Mouse (Mus musculus): ENCODE results near the gene Myh2. TPM values are rescaled to one million over a fixed set of nuclear protein-coding genes. Genes with fewer than 3 reads are reported as not detected.

Myh2 gene
- total RNA-seq, 4 experiments from 2014 or later: 0.67 to 1.4 (median 0.99) TPM

DNA sequence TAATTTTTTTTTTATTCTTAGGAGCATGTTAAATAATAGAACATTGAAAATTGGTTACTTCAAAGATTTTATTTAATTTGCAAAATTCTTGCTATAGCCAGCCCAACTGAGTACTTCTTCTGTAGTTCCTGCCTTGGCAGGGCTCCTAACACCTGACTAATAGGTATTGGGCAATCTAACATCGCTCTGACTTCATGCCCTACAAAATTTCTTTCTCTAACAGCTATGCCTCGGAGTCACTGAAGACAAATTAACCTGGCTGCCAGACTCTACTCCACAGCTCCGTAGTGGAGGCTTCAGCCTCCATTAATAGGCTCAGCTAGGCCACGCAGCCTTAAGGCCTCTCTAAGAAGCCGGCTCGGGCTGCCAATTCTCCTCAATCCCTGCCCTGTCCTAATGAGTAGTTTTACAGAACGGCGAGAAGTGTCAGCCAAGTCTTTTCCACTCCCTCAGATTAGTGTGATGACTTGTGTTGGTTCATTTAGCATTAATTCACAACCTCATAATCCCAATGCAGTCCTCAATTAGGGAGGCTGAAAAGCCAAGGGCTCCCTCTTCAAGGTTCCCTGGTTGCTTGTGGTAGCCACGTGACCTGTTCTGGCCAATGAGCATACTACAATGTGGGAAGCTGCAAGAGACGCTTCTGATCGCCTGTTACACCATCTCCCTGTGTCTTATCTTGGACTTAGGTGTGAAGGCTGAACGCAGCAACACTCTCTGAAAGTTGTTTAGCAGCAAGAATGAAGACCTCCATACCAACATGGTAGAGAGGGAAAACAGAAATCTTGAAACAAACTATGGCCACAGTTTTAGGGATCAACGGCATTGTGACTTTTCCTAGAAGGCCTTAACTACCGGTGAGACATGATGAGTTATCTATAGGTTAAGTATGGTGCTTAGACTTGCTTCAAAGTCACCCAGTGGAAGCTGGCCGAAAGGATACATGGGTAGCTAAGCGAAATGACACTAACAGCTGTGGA, 18.9 kb upstream of the Myh2 start:
- no peak for DNase-seq (ENCODE audit: low spot score in 2 of 2)

DNA sequence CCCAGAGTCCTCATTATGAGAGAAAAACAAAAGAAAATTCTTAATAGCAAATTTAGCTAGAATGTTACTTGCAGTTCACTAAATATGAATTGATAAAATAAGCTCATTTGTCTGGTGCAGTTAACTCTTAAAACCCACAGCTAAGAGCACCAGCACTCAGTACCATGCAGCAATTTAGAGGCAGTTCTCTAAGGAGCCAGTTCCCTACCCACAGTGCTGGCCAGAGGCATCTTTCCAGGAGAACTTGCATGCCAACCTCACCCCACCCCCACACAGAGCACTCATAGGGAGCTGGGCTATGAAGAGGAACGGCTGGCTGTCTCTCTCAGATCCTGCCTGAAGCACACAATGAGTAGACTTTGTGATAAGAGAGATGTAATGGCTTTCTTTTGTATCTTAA, 17.7 kb upstream of the Myh2 start:
- peak in 1 of 2 experiments; percentile 72 for DNase-seq (ENCODE audit: low spot score in 2 of 2)

DNA sequence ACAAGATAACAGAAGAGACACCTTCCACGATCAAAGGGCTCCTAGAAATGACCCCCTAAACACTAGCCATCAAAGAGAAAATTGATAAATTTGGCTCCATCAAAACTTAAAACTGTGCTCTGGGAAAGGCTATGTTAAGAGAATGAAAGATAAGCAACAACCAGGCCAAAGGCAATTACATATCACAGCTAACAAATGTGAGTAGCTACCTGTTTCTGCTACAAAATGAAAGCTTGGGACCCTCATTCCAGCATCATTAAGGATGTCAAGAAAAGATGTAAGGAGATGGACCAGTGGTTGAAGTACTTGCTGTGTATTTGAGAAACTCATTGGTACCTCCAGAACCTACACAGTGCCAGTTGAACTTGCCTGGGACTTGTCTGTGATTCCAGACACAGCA, 17.0 kb upstream of the Myh2 start:
- DNase-seq (ENCODE audit: low spot score in 2 of 2): no peak

DNA sequence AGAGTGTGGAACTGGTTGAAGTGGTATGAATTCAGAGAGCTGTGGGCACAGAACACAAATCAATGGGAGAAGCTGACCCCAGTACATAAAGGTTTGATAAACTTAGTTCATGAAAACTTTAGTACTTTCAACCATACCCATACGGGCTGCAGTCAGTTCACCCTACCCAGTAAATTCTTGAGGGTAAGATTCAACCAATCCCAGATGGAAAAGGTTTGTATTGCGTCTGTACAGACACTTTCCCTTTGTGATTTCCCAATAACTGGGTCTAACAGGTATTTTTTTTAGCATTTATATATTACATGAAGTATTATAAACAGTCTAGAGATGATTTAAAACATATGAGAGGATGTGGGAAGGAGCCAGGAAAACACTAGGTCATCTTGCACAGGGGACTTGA, 15.2 kb upstream of the Myh2 start:
- DNase-seq (ENCODE audit: low spot score in 2 of 2): no peak

DNA sequence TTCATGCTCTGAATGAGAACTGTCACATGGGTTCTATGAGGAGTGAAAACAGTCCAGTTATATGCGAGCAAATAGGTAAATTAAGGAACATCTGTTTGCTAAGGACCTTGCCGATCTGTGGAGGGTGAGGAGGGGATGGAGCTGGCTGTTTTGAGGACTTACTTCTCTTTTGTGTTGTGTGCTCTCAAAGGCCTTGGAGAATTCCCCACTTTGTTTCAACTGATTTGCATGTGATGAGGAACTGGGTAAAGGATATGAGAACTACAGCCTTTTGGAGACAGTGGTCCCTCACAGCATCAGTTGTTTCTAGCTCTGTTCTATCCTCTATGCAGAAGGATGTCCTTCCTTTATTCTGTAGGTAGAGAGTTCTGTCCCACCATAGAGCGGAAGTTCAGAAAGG, 10.7 kb upstream of the Myh2 start:
- no peak for DNase-seq (ENCODE audit: low spot score in 2 of 2)

DNA sequence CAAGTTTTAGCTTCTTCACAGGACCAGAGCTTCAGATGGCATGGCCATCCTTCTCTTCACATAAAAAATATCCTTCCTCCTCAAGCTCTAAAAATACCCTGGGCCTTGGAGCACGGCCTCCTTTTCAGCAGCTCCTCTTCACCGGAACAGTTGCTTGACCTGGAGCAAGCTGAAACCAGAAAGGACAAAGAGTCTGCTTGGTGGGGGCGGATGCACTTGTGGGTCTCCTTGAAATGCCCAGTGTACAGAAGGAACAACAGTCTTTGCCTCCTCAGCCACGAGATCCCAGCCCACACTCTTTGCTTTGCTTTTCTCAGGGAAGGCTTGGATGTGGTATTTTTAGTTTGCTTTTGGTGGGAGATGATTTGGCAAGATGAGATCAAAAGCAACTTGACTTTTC, 7.1 kb upstream of the Myh2 start:
- peak; percentile 18 to 54 for DNase-seq (ENCODE audit: low spot score in 2 of 2)

DNA sequence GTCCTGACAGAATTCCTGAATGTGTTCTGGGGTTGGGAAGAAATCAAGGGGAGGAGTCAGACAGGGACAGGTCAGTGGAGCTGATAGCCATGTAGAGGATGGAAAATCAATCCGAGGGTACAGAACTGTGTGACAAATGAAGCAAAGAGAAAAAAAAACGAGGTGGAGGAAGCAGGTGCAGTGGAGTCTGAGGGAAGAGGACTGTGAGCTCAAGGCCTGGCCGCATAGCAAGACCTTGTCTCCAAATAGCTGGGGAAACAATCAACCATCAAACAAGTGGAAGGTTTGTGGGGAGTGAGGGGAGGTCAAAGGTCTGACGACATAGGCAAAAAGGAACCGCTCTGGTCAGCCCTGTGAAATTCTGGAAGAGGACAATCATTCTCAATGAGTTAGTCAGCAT, 6.0 kb upstream of the Myh2 start:
- no peak for DNase-seq (ENCODE audit: low spot score in 2 of 2)

DNA sequence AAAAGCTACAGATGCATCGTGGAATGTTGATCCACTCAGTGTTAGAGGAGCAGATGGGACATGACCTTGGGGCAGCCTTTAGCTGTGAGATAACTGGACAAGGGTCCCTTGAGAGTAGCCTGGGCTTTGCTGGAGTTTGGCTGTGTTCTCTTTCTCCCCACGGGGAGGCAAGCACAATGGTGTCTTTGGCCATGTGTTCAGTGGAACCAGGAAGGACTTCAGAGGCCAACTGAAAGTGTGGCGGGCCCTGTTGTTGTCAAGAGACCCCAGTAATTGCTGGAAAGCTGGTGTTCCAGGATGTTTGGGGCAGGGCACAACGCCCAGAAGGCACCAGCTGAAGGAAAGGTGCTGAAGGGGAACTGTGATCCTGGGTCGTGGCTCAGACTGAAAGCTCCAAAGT, 1.5 kb upstream of the Myh2 start:
- no peak for DNase-seq (ENCODE audit: low spot score in 2 of 2)

DNA sequence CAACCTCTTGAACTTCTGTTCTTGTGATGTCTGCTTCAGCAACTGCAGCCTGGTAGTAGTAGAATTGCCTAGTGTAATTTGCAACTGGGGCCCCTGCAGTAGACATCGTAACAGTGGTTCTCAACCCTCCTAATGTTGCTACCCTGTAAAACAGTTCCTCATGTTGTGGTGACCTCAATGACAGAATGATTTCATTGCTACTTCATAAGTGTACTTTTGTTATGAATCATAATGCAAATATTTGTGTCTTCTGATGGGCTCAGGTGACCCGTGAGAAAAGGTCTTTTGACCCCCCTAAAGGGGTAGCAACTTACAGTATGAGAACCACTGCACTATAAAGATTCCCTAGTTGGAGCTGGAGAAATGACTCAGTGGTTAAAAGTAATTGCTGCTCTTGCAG, 1.6 kb downstream of the Myh2 start:
- no peak for DNase-seq (ENCODE audit: low spot score in 2 of 2)

DNA sequence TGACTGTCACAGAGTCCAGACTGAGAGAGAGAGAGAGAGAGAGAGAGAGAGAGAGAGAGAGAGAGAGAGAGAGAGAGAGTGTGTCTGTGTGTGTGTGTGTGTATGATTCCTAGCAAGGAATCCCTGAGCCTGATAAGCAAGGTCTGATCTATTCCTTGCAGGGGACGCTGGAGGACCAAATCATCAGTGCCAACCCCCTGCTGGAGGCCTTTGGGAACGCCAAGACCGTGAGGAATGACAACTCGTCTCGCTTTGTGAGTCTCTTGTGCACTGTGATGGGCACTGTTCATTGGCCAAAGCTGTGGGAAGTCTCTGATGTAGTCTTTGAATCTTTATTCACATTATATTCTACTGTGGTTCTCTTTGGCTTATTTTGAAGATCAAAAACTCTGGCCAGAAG, 5.5 kb downstream of the Myh2 start:
- no peak for DNase-seq (ENCODE audit: low spot score in 2 of 2)

DNA sequence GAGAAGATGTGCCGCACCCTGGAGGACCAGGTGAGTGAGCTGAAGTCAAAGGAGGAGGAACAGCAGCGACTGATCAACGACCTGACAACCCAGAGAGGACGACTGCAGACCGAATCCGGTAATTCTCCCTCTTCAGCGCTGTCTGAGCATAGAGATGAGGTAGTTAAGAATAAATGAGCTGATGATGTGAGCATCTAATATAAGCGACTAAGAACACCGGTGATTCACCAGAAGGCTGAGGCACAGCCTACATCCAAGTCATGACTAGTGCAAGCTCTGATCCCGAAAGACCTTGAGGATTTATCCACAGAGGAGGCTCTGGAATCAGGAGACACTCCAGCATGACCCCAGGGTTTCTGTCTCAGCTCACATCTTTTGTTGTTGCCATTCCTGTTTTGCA, 19.5 kb downstream of the Myh2 start:
- no peak for DNase-seq (ENCODE audit: low spot score in 2 of 2)

DNA sequence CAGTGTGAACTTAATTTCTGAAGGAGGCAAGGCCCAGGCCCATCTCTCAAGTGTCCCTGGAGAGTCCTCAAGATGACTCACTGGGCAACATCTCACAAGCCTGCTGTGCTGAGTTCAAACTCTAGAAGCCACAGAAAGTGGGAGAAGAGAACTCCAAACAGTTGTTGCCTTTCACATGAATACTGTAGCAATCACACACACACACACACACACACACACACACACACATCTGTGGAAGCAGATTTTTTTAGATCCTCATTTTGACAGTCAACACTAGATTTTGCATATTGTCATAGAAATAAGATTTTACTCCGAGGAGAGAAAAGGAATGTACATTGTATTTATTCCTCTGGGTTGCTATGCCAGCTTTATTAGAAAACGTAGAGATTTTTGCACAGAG, 20.0 kb downstream of the Myh2 start:
- DNase-seq (ENCODE audit: low spot score in 2 of 2): no peak

DNA sequence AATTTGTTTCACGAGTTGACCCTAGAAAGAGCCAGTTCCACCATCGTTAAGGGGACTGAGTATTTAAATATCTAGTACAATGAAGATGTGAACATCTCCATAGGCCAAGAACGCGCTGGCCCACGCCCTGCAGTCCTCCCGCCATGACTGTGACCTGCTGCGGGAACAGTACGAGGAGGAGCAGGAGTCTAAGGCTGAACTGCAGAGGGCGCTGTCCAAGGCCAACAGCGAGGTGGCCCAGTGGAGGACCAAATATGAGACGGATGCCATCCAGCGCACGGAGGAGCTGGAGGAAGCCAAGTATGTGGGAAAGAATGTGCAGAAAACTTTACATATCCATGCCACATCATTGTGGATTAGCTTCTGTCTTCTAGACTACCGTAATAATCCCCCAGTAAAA, 20.7 kb downstream of the Myh2 start:
- DNase-seq (ENCODE audit: low spot score in 2 of 2): no peak

DNA sequence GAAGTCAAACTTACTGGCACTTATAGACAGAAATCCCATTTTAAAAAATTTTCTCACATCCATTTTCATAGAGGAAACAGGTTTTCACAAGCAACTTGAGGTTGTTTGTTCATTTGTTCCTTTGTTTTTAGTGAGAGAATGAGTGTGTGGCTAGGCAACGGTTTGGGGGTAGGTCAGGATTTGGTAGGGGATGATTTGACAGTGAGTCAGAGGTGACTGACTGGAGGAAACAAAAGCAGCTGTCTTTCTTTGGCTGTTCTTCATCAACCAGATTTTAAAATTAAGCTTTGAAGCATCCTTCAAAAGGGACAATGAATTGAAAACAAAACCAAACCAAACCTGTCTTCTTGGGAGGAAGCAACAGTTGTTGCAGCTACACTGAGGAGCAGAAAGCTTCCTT, 28.5 kb downstream of the Myh2 start:
- no peak for DNase-seq (ENCODE audit: low spot score in 2 of 2)

DNA sequence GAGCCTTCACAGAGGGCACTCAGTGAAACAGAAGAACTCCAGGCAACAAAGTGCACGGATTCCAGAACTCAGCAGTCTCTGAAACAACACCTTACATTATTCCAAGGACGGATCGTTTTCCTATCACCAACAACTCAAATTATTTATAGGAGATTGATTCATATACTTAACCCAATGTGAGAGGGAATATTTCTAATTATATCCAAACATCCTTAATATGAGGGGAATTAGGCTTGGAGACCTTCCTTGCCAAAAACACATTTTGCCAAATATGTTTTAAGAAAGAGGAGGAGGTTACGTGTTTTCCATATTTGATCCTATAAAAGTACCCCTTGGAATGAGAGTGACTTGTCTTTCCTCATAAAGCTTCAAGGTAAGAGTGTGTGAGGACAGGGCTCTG, 28.9 kb downstream of the Myh2 start, which contains the start of gene Myh1:
Gene Myh1, plus strand, starts transcription at position 301 of the 400 bp plus-strand sequence.
- no peak for DNase-seq (ENCODE audit: low spot score in 2 of 2)

DNA sequence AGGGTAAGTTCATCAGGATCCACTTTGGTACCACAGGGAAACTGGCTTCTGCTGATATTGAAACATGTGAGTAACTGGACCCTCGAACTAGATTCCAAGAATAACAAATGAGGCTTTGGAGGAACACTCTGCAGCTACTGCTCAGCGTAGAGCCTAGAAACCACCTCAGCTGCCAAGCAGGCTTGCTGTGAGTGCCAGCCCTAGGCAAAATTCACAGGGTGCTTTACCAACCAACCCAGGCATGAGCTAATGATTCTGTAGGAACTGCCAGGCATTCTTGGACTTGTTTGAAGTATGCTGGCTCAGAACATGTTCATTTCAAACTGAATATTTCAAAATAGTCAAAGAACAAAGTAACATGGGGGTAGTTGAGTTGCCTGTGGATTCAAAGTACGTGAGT, 33.9 kb downstream of the Myh2 start:
- DNase-seq (ENCODE audit: low spot score in 2 of 2): no peak

DNA sequence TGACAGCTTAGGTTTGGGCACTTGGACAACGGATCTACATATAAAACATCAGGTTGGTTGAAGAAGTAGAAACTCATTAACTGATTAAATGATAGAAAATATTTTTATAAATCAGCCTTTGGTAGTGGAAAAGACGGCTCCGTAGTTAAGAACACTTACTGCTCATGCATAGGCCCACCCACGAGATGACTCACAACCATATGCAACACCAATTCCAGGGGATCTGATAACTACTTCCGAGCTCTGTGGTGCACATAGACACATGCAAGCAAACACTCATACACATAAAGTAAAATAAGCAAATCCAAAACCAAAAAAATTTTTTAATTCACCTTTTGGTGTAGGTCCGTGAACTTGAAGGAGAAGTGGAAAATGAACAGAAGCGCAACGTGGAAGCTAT, 51.0 kb downstream of the Myh2 start:
- peak in 1 of 2 experiments; percentile 38 for DNase-seq (ENCODE audit: low spot score in 2 of 2)

DNA sequence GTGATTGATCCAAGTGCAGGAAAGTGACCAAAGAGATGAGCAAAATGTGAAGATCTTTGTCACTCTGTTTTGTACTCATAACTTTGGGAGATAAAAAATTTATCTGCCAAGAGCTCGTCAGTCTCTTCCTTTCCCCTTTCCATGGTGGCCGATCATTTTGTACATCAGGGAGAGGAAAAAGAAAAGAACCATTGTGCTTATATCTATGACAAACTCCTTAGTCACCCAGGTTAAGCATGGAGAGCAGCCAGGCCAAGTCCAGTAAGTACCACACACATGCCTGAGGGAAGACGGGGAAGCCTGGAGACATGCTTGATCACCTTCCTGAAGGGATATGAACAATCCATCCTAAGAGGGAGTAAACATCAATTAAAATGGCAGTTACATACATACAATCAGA, 53.6 kb downstream of the Myh2 start:
- no peak for DNase-seq (ENCODE audit: low spot score in 2 of 2)

DNA sequence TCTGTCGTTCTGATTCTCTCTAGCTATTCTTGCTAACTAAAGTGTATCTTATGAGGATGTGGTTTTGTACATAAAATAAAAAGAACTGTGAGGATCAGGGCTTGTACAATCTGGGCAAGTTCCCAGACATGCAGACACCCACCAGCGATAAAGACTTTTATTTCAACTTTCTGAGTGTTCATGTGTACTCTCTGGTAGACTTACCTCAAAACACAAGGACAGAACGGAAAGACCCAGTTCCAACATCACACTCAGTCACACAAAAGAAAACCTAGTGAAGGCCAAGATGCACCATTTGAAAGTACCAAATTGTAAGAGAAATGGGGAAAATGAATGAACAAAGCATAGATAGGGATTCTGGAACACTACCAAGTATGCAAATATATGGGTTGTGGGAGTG, 57.9 kb downstream of the Myh2 start:
- no peak for DNase-seq (ENCODE audit: low spot score in 2 of 2)

DNA sequence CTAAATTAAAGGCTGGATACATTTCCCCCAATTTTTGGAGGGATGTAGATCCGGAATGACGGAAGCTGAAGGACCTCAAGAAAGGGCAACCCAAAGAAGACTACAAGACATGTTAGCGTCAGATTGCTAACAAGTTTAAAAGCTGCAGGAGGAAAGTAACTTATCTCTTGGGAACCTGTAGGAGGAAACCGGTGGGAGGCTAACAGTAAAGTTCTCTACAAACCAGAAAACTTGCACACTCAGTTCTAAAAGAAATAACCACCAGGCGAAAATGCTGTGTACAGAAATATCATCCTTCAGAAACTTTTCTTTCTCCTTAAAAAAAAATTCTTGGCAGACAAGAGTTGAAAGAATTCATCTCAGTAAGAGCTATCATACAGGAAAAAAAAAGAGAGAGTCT, 58.3 kb downstream of the Myh2 start:
- DNase-seq (ENCODE audit: low spot score in 2 of 2): peak in 1 of 2 experiments; percentile 28

DNA sequence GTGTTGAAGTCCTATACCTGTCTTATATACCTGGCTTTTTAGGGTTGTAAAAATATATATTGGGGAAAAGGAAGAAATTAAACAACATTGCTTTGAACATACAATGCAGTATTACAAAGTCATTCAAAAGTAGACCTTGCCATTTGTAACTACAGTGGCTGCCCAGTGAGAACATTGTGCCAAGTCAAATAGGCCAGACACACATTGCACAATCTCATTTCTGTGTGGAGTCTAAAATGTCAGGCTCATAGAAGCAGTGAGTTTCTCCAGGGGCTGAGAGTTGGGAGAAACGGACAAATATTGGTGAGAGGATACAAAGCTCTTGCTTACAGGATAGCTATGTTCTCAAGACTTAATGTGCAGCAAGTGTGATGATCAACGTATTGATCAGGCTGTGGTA, 59.1 kb downstream of the Myh2 start:
- DNase-seq (ENCODE audit: low spot score in 2 of 2): no peak

DNA sequence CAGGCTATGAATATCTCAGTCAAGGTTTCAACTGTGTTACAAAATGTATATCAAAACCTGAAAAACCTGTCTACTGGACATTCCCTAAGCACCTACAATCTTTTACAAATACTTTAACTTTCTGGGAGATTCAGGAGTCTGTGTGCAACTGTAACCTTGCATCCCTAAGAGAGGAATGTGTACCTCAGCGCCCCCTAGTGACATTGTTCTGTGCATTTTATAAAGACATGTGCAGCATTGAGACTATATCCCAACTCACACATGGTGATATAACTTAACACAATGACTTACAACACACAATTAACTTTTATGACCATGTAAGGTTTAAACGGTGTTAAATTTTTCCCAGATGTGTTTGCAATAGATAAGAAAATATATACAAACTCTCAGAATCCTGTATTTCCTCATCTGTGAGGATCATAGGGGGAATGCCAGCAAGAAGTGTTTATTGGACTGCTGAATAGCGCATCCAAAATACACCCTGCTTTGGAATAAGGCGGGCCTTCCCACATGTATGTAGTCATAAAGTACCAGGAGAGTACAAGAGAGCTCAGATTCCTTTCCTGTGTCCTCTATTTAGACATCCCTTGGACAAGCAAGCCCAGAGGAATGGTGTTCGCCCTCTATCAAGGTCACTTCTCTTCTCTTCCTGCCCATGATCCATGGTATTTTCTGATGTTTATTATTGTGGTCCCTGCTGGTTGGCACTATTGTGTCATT, 65.0 kb downstream of the Myh2 start:
- peak in 1 of 2 experiments; percentile 25 for DNase-seq (ENCODE audit: low spot score in 2 of 2)

DNA sequence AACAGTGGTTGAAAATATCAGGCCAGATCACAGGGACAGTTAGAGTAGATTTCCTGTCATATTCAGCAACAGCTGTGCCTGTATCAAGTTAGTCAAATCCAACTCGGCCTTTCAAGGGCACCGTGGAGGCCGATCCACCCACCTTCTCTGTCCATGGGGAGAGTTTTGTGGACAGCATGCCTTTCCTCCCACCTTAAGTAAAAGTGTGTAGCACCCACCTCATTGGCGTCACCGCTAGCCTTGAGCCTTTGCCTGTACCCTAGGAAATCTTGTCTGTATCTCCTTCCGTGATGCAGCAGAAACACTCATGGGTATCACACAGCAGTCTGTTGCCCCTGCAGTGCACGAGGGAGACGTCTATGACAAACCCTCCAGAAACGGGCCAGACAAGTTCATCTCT, 66.0 kb downstream of the Myh2 start:
- DNase-seq (ENCODE audit: low spot score in 2 of 2): no peak

All from left cerebral cortex, adult 8-10 months (tissue).